Mouse (Mus musculus): ENCODE results near the gene Sox13. TPM values are rescaled to one million over a fixed set of nuclear protein-coding genes. Genes with fewer than 3 reads are reported as not detected.
A peak's percentile ranks its signal among the peaks of the same experiment; 100 is the strongest.

The Sox13 gene
- total and polyA plus RNA-seq, 2 experiments from 2014 or later, result 3.3 to 17.3 TPM

- no peak overlapping the region for H3K4me3 ChIP-seq (ENCODE audit: low read depth, low read length)
- no peak for TF ChIP-seq CTCF (IDR thresholded peaks at IDR 0.05)
- H3K4me1 ChIP-seq (ENCODE audit: insufficient read depth, low read length), result no peaks in the 10 kb centered on the region
- H3K9me3 ChIP-seq (ENCODE audit: low read length), result no peaks in the 10 kb centered on the region
- no peaks in the 10 kb centered on the region for H3K36me3 ChIP-seq (ENCODE audit: insufficient read depth, low read length)
- H3K27me3 ChIP-seq (ENCODE audit: insufficient read depth, low read length), result no peaks in the 10 kb centered on the region; the same call in 1 of the 2 replicates
- no peak overlapping the region for H3K4me2 ChIP-seq (ENCODE audit: low read depth, low read length, poor library complexity, severe bottlenecking)
- WGBS, result 86% methylated on average over 5 of the region's 5 CpGs
- H3K9ac ChIP-seq (replicated peaks; ENCODE audit: low read length, poor library complexity, severe bottlenecking), result no peak overlapping the region
- ATAC-seq (ENCODE audit: low FRiP score) (no peak), DNase-seq (ENCODE audit: low spot score) (no peak)
- H3K27ac ChIP-seq (ENCODE audit: low read depth, low read length), result no peak overlapping the region
Measured at GRCm38 (mm10) chr1:133362103-133362502, 62.1 kb downstream of the Sox13 start.

GRCm38 (mm10) chr1:133361006-133361405, 63.2 kb downstream of the Sox13 start:
- Histone ChIP-seq H3K9ac (replicated peaks; ENCODE audit: low read length, poor library complexity, severe bottlenecking) (no peak overlapping the region), H3K27me3 (ENCODE audit: insufficient read depth, low read length) (no peaks in the 10 kb centered on the region; the same call in 1 of the 2 replicates), H3K36me3 (ENCODE audit: insufficient read depth, low read length) (no peaks in the 10 kb centered on the region), H3K9me3 (ENCODE audit: low read length) (no peaks in the 10 kb centered on the region), H3K4me1 (ENCODE audit: insufficient read depth, low read length) (no peaks in the 10 kb centered on the region), H3K4me3 (ENCODE audit: low read depth, low read length) (no peak overlapping the region), H3K4me2 (ENCODE audit: low read depth, low read length, poor library complexity, severe bottlenecking) (no peak overlapping the region), H3K27ac (ENCODE audit: low read depth, low read length) (no peak overlapping the region)
- TF ChIP-seq CTCF (IDR thresholded peaks at IDR 0.05), result no peak
- ATAC-seq (ENCODE audit: low FRiP score) (no peak), DNase-seq (ENCODE audit: low spot score) (no peak)
- WGBS, result 90% methylated on average over 6 of the region's 6 CpGs

- H3K9ac ChIP-seq (replicated peaks; ENCODE audit: low read length, poor library complexity, severe bottlenecking), result no peak overlapping the region
- no peaks in the 10 kb centered on the region for H3K36me3 ChIP-seq (ENCODE audit: insufficient read depth, low read length)
- TF ChIP-seq CTCF (IDR thresholded peaks at IDR 0.05), result no peak
- ATAC-seq (ENCODE audit: low FRiP score), result no peak
- no peak overlapping the region for H3K4me2 ChIP-seq (ENCODE audit: low read depth, low read length, poor library complexity, severe bottlenecking)
- no peaks in the 10 kb centered on the region; the same call in 1 of the 2 replicates for H3K27me3 ChIP-seq (ENCODE audit: insufficient read depth, low read length)
- 67% methylated on average over 8 of the region's 8 CpGs for WGBS
- no peak overlapping the region for H3K27ac ChIP-seq (ENCODE audit: low read depth, low read length)
- H3K4me3 ChIP-seq (ENCODE audit: low read depth, low read length), result no peak overlapping the region
- H3K9me3 ChIP-seq (ENCODE audit: low read length), result no peaks in the 10 kb centered on the region
- no peaks in the 10 kb centered on the region for H3K4me1 ChIP-seq (ENCODE audit: insufficient read depth, low read length)
- no peak for DNase-seq (ENCODE audit: low spot score)
Measured at GRCm38 (mm10) chr1:133356330-133356729, 67.8 kb downstream of the Sox13 start.

- H3K36me3 ChIP-seq (ENCODE audit: insufficient read depth, low read length), result no peaks in the 10 kb centered on the region
- 59% methylated on average over 15 of the region's 15 CpGs for WGBS
- TF ChIP-seq CTCF (IDR thresholded peaks at IDR 0.05), result no peak
- H3K27ac ChIP-seq (ENCODE audit: low read depth, low read length), result no peak overlapping the region
- DNase-seq (ENCODE audit: low spot score) (no peak), ATAC-seq (ENCODE audit: low FRiP score) (no peak)
- H3K27me3 ChIP-seq (ENCODE audit: insufficient read depth, low read length), result no peaks in the 10 kb centered on the region; the same call in 1 of the 2 replicates
- no peak overlapping the region for H3K4me3 ChIP-seq (ENCODE audit: low read depth, low read length)
- no peaks in the 10 kb centered on the region for H3K9me3 ChIP-seq (ENCODE audit: low read length)
- H3K4me2 ChIP-seq (ENCODE audit: low read depth, low read length, poor library complexity, severe bottlenecking), result no peak overlapping the region
- H3K4me1 ChIP-seq (ENCODE audit: insufficient read depth, low read length), result no peaks in the 10 kb centered on the region
- no peak overlapping the region for H3K9ac ChIP-seq (replicated peaks; ENCODE audit: low read length, poor library complexity, severe bottlenecking)
Measured at GRCm38 (mm10) chr1:133355912-133356311, 68.3 kb downstream of the Sox13 start.

- 49% methylated on average over 5 of the region's 5 CpGs for WGBS
- Histone ChIP-seq H3K4me2 (ENCODE audit: low read depth, low read length, poor library complexity, severe bottlenecking) (no peak overlapping the region), H3K9ac (replicated peaks; ENCODE audit: low read length, poor library complexity, severe bottlenecking) (no peak overlapping the region)
Measured at GRCm38 (mm10) chr1:133355469-133355868, 68.7 kb downstream of the Sox13 start.

GRCm38 (mm10) chr1:133353371-133353809, 70.8 kb downstream of the Sox13 start:
- H3K4me2 ChIP-seq (ENCODE audit: low read depth, low read length, poor library complexity, severe bottlenecking), result no peak overlapping the region
- H3K36me3 ChIP-seq (ENCODE audit: insufficient read depth, low read length), result no peaks in the 10 kb centered on the region
- TF ChIP-seq CTCF (IDR thresholded peaks at IDR 0.05), result peak; percentile 99
- H3K4me3 ChIP-seq (ENCODE audit: low read depth, low read length), result no peak overlapping the region
- peak; percentile 88 for DNase-seq (ENCODE audit: low spot score)
- H3K9ac ChIP-seq (replicated peaks; ENCODE audit: low read length, poor library complexity, severe bottlenecking), result no peak overlapping the region
- H3K27me3 ChIP-seq (ENCODE audit: insufficient read depth, low read length), result no peaks in the 10 kb centered on the region
- no peaks in the 10 kb centered on the region for H3K4me1 ChIP-seq (ENCODE audit: insufficient read depth, low read length)
- ATAC-seq (ENCODE audit: low FRiP score), result peak; percentile 44; the same call in 1 of the 2 replicates
- H3K9me3 ChIP-seq (ENCODE audit: low read length), result no peaks in the 10 kb centered on the region
- 42% methylated on average over 12 of the region's 12 CpGs for WGBS
- no peak overlapping the region for H3K27ac ChIP-seq (ENCODE audit: low read depth, low read length)

More at GRCm38 (mm10) chr1:133355469-133355868, 68.7 kb downstream of the Sox13 start:
- no peak for TF ChIP-seq CTCF (IDR thresholded peaks at IDR 0.05)
- no peaks in the 10 kb centered on the region for H3K9me3 ChIP-seq (ENCODE audit: low read length)
- no peak overlapping the region for H3K4me3 ChIP-seq (ENCODE audit: low read depth, low read length)
- H3K27me3 ChIP-seq (ENCODE audit: insufficient read depth, low read length), result no peaks in the 10 kb centered on the region; the same call in 1 of the 2 replicates
- ATAC-seq (ENCODE audit: low FRiP score) (no peak), DNase-seq (ENCODE audit: low spot score) (no peak)
- H3K36me3 ChIP-seq (ENCODE audit: insufficient read depth, low read length), result no peaks in the 10 kb centered on the region
- no peaks in the 10 kb centered on the region for H3K4me1 ChIP-seq (ENCODE audit: insufficient read depth, low read length)
- no peak overlapping the region for H3K27ac ChIP-seq (ENCODE audit: low read depth, low read length)

Measured in midbrain, postnatal 0 days (tissue).